Mouse (Mus musculus) liver, embryonic 14 days (tissue): ENCODE data around the gene Tcea3. TPM values are rescaled to one million over a fixed set of nuclear protein-coding genes. Genes with fewer than 3 reads are reported as not detected.

ENCODE experiments used
- polyA plus RNA-seq: library from polyadenylated mRNA; depleted of rRNA; stranded (reverse); fragments of >200 nt; gene quantifications from 2 replicates; pipeline ENCODE4 v1.2.3, GENCODE M21; 2012; rRNA removed

The Tcea3 gene
- polyA plus RNA-seq = 3.8 and 5.2 TPM in 2 replicates

DNA sequence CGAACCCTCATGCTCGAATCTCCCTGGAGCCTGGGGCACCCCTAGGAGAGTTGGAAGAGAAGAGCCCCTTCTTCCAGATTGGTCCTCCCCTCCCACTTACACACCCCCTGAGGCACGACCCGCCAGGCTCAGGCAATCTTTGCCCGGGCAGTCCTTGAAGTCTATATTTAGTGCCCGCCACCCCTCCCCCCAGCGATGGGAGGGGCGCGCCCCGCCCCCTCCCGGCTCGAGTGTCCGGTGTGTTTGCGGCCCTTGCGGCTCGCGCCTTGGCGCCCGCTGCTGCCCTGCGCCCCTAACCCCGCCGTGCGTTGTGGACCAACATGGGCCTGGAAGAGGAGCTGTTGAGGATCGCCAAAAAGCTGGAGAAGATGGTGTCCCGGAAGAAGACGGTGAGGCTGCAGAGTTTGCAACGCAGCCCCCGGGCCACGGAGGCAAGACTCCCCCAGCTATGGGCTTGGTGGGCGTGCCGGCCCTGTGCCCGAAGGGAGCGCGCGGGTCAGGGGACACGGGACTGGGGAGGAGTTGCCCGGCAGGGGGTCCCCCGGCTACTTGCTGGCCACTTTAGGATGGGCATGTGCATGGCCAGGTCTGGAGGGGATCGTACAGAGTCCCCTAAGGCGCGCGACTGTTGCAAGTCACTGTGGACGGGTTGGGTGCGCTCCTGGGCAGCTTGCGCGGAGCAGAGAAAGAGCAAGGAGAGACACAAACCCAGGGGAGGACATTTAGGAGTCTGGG, at the start of gene Tcea3:
Gene Tcea3 (plus strand): TSS at position 1 of the 735 bp plus-strand sequence.

DNA sequence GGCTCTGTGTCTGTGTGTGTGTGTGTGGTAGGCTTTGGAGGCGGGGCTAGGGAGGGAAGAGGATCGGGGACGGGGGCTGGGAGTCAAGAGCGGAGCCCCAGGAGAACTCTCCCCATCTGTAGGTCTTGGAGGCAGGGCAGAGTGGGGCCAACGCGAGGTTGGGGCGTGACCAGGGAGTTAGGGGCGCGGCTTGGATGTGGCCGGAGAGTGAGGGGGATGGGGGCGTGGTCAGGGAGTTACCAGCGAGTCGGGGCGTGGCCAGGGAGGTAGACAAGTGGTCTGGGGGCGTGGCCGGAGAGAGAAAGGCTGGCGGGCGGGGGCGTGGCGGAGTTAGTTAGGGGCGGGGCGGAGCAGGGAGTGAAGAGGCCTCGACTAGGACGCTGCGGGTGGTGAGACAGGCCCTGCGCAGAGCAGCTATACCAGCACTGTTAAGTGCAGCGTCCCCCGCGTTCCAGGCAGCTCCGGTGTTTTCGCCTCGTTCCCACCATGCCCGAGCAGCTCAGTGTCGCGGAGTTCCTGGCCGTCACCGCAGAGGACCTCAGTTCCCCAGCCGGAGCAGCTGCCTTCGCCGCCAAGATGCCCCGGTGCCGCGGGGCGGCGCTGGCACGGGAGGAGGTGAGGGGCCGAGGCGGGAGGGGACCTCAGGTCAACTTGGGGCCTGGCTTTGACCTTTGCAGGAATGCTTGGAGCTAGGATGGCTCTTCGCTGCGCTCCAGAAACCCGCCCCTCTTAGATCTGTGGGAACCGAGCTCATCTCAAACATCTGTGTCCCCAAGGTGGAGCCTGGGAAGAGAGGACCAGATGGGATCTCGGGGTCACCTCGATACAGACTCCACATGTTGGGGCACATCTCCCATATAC, 41.3 kb upstream of the Tcea3 start, which contains the start of gene Asap3:
Gene Asap3 (plus strand): TSS at position 333 of the 861 bp plus-strand sequence.

DNA sequence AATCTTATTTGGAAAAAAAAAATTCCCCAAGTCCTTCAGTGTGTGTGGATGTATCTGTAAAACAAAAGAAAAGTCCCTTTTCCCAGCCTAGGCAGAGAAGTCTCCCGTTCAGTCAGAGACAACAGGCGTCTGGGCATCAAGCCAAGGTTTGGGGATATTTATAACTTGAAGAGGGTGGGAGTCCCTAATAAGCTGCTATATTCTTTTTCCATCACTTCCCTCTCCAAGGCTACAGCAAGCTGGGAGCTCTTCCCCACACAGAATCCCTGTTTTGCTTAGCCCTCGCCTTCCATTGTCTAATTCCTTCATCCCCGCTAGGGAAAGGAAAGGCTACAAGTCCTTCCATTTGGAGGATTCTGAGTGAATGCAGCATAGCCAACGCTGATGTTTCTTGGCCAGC, 36.9 kb downstream of the Tcea3 start, which contains the start of gene Zfp46:
Gene Zfp46 (plus strand): TSS at position 229 of the 400 bp plus-strand sequence.

GRCm38 (mm10) chr4:136310229-136311041, 62.9 kb downstream of the Tcea3 start, which contains the start of gene Hnrnpr:
Gene Hnrnpr (plus strand): TSS chr4:136310942.

Other genes starting within 250 kb of the Tcea3 start
- 15.9 and 18.6 TPM in 2 replicates for gene Eloa, start 226.0 kb upstream of the Tcea3 start, polyA plus RNA-seq
- gene Rpl11, start 194.3 kb upstream of the Tcea3 start, polyA plus RNA-seq = 859 and 885 TPM in 2 replicates
- gene Id3, start 104.2 kb upstream of the Tcea3 start, polyA plus RNA-seq = 18.2 and 22.3 TPM in 2 replicates
- 35.3 and 43.7 TPM in 2 replicates for gene E2f2, start 75.3 kb upstream of the Tcea3 start, polyA plus RNA-seq
- gene Asap3, start 41.4 kb upstream of the Tcea3 start, polyA plus RNA-seq = 1.2 and 1.3 TPM in 2 replicates
- gene Zfp46, start 37.0 kb downstream of the Tcea3 start, polyA plus RNA-seq = 2.7 and 2.8 TPM in 2 replicates
- 46.6 and 49.4 TPM in 2 replicates for gene Hnrnpr, start 63.2 kb downstream of the Tcea3 start, polyA plus RNA-seq
- 0.01 TPM in 1 of 2 replicates, not detected in the other for gene Htr1d, start 175.8 kb downstream of the Tcea3 start, polyA plus RNA-seq
- 0.08 TPM in 2 replicates for gene 6030445D17Rik, start 214.5 kb downstream of the Tcea3 start, polyA plus RNA-seq
- 1.8 and 2.2 TPM in 2 replicates for gene Luzp1, start 222.0 kb downstream of the Tcea3 start, polyA plus RNA-seq